Mouse (Mus musculus) embryonic fibroblast, embryonic 13.5 days (primary cell): ENCODE measurements at regions not wholly inside any gene's neighbourhood (a gene's known extent, or its start where the extent isn't known, plus 50 kb on each side); places are given as distances from the start of the nearest gene placed in this dataset.

Experiments used
- H3K27ac ChIP-seq: 2 replicates; pipeline ENCODE4 v1.5.1; 2012; ENCODE audit warnings: low read length, control low read depth, inconsistent platforms; ENCODE audit not compliant: insufficient read depth
- H3K4me1 ChIP-seq: 2 replicates; pipeline ENCODE4 v1.6.1; 2011; ENCODE audit warnings: low read length; ENCODE audit not compliant: control insufficient read depth, insufficient read depth
- H3K4me3 ChIP-seq: 2 replicates; pipeline ENCODE4 v1.5.1; 2011; ENCODE audit warnings: mild to moderate bottlenecking, control low read depth, low read length; ENCODE audit not compliant: insufficient read depth
- CTCF ChIP-seq: IDR thresholded peaks from 2 replicates; pipeline ENCODE4 v1.5.1; 2011; ENCODE audit warnings: mild to moderate bottlenecking, control low read depth, low read length, moderate library complexity, borderline replicate concordance; ENCODE audit not compliant: insufficient read depth
- POLR2A ChIP-seq: IDR thresholded peaks from 2 replicates; pipeline ENCODE4 v1.6.1; 2011; ENCODE audit warnings: low read depth, mild to moderate bottlenecking, control low read depth, low read length, moderate library complexity

DNA sequence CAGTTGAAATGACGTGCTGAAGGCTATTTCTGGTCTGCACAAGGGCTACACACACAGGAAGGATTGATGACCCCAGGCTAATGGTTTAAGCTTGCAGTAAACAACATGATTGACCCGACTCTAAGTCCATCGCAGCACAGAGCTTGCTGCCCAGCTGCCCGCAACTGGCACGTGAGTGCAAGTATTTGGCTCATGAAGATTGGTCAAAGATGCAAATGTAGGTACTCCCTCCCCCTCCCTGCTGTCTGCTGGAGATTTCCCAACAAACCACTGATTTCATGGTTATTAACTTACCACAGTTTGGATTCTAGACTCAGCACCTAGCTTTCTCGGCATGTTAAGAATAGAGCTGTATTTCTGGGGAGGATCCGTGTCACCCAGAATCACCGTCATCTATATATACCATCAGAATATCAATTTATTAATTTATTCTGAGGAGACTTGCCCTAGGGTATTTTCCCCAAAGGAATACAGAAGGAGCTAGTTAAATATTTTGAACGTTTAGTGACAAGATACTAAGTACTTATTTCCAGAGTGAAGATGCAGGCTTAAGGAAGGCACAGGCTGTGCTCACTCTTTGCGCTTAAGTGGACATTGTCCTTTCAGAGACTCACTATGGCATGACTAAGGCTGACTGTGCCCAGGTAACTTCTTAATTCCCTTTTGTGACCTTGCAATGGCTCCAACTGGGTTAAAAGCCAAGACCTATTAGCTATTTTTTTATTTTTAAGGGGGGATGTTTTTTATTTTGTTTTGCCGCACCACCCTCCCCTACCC, 57.7 kb upstream of the Atrnl1 start:
- H3K27ac ChIP-seq: no peak overlapping the region
- TF ChIP-seq POLR2A (no peak), CTCF (no peak)
- peaks cover 7% of the 10 kb centered on the region for H3K4me1 ChIP-seq
- no peak overlapping the region for H3K4me3 ChIP-seq

DNA sequence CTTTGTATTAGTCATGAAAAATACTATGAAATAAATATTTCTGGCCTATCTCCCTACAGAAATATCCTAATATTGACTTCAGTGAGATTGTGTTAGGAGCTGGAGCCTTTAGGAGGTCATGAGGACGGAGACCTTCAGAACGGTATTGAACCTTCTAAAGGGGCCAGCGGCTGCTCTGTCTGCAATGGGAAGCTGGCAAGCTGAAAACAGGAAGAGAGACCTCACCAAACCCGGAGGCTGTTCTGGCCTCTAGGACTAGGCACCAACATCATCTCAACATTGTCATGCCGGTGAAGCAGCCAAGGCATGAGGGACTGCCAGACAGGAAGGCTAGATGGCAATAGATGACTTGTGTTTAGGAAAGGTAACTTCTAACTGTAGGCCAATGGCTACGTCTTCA, 56.7 kb upstream of the Atrnl1 start:
- Histone ChIP-seq H3K27ac (no peak overlapping the region), H3K4me1 (peaks cover 7% of the 10 kb centered on the region), H3K4me3 (no peak overlapping the region)
- TF ChIP-seq POLR2A: no peak
- TF ChIP-seq CTCF: no peak

DNA sequence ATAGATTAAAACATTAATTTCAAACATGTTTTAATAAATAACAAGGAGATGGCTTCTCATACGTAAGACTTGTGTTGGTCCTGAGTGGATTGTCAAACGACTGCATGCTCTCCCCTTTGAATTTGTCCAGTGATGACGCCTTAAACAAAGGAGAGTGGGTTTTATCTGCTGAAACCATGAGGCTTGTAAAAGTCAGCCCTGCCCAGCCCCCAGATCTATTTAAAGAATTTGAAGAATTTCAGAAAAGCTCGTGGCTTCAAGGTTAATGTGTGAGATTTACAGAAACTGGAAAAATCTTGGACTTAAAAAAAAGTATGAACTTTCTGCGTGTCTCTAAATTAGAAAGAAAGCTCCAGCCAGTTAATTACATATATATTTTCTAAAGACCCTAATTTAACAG, 55.5 kb upstream of the Atrnl1 start:
- H3K4me3 ChIP-seq: no peak overlapping the region
- H3K4me1 ChIP-seq: peaks cover 7% of the 10 kb centered on the region
- H3K27ac ChIP-seq: no peak overlapping the region
- TF ChIP-seq POLR2A (no peak), CTCF (no peak)

DNA sequence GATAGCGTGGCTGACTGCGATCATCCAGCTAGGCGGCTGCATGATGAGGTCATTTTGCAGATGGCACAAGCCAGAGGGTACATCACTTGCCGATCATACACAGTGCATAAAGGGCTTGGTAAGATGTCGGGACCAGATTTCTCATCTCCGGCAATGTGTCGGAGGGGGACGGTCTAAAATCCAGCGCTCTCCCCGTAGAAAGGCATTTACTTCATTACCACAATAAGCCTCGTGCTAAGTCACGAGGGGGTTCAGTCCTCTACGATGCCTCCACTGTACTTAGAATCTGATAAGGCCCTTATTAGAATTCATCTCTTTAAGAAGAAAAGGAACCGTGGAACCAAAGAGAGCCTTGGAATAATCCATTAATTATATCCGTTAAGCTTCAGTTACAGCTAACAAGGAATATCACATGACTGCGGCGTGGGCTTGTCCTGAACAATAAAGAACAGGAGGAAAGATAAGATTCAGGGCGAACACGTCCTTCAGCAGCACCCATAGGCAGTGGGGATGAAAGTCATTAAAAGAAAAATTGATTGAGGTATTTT, 52.3 kb upstream of the Atrnl1 start:
- Histone ChIP-seq H3K27ac (no peak overlapping the region), H3K4me1 (peaks cover 7% of the 10 kb centered on the region), H3K4me3 (no peak overlapping the region)
- no peak for TF ChIP-seq POLR2A
- TF ChIP-seq CTCF: no peak

DNA sequence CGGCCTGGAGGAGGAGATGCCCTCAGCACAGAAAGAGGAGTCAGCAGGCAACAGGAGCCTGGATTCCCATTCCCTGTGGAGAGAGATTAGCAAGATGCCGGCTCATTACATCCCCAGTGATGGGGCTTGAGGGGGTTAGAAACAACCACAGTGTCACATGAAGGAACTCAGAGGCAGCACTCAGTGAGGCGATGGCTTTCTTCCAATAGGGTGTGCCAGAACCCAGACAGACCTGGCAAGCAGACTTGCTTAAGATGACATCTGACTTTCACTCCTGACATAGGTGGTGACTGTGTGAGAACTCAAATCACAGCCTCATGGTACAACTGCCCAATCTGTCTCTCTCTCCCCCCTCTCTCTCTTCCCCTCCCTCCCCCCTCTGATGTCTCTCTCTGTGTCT, 50.1 kb upstream of the Atrnl1 start:
- TF ChIP-seq CTCF: no peak
- no peak for TF ChIP-seq POLR2A
- H3K27ac ChIP-seq: no peak overlapping the region
- H3K4me3 ChIP-seq: no peak overlapping the region
- H3K4me1 ChIP-seq: 0 out of 2 replicates have a peak, but pooled peaks cover 2% of the 10 kb centered on the region
